In the genomic region with DNA sequence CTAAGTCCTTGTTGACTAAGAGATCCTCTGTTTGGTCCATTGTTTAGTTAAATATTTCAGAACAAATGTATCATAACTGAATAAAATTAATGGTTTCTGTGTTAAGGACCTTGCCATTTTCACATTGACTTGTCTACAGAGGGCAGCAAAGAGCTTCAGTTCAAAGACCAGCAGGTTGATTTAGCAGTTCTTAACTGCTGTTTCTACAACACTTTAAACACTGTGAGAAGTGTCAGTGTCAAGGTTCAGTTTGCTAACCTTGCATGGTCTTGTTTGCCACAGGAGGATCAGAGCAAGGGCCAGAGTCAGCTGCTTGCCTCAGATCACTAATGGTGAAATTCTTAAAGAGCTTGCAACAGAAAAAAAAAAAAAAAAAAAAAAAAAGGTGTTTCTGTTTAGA, we compare ENCODE assay signal across 9 mouse cellular contexts.
DNase-seq lines count a peak whose midpoint lies in the region; ATAC-seq and TF ChIP-seq lines count a peak whose summit lies in the region.
"Had no signal": no experiment of that assay in that cellular context is flagged by ENCODE, and none has a peak within 500 bp of the region (broad histone marks: within the 10 kb centered on the region; RNA-seq: fewer than 3 reads in every experiment).

No protein-coding gene starts in this region.

- TF ChIP-seq CTCF in hindbrain, postnatal 0 days (IDR thresholded peaks at IDR 0.05; ENCODE audit: low read depth): peak; percentile 79

- no peaks in the 10 kb centered on the region for H3K27me3 ChIP-seq in hindbrain, postnatal 0 days (ENCODE audit: insufficient read depth, low read length)
- no peaks in the 10 kb centered on the region for H3K27me3 ChIP-seq in midbrain, embryonic 12.5 days
- H3K27me3 ChIP-seq: heart, embryonic 13.5 days had no signal

- H3K4me2 ChIP-seq in hindbrain, postnatal 0 days (ENCODE audit: low read depth, low read length): no peak overlapping the region
- H3K4me2 ChIP-seq in midbrain, embryonic 12.5 days (replicated peaks): no peak overlapping the region
- H3K4me2 ChIP-seq: heart, embryonic 13.5 days had no signal

- no peaks in the 10 kb centered on the region for H3K36me3 ChIP-seq in hindbrain, postnatal 0 days (ENCODE audit: insufficient read depth, low read length)
- H3K36me3 ChIP-seq in midbrain, embryonic 12.5 days: no peaks in the 10 kb centered on the region
- H3K36me3 ChIP-seq: heart, embryonic 13.5 days had no signal

- peak; percentile 27 to 40 for DNase-seq in cerebellum, adult 18-20 months
- DNase-seq in cerebellum, adult 9-11 months: no peak
- peak; percentile 32 to 42 for DNase-seq in right cerebral cortex, adult 2 months (ENCODE audit: low spot score in 2 of 2)
- DNase-seq in right cerebral cortex, postnatal 4 days: no peak
- peak; percentile 83 for DNase-seq in hindbrain, postnatal 0 days (ENCODE audit: low spot score)
- DNase-seq in gastrocnemius, postnatal 14 days: no peak
- DNase-seq in heart, adult 9 months (ENCODE audit: low spot score in 2 of 2): no peak

- no peak overlapping the region for H3K4me3 ChIP-seq in hindbrain, postnatal 0 days (ENCODE audit: low read length)
- no peak overlapping the region for H3K4me3 ChIP-seq in midbrain, embryonic 12.5 days
- H3K4me3 ChIP-seq: heart, embryonic 13.5 days had no signal

- H3K27ac ChIP-seq in hindbrain, postnatal 0 days: no peak overlapping the region
- no peak overlapping the region for H3K27ac ChIP-seq in midbrain, embryonic 12.5 days (replicated peaks)
- H3K27ac ChIP-seq: heart, embryonic 13.5 days had no signal

- no peaks in the 10 kb centered on the region for H3K4me1 ChIP-seq in hindbrain, postnatal 0 days (ENCODE audit: insufficient read depth, low read length)
- no peaks in the 10 kb centered on the region for H3K4me1 ChIP-seq in midbrain, embryonic 12.5 days
- H3K4me1 ChIP-seq: heart, embryonic 13.5 days had no signal

- H3K9me3 ChIP-seq in hindbrain, postnatal 0 days (ENCODE audit: low read length): no peaks in the 10 kb centered on the region
- no peaks in the 10 kb centered on the region for H3K9me3 ChIP-seq in midbrain, embryonic 12.5 days
- H3K9me3 ChIP-seq: heart, embryonic 13.5 days had no signal

- H3K9ac ChIP-seq in hindbrain, postnatal 0 days (replicated peaks; ENCODE audit: low read length): no peak overlapping the region
- no peak overlapping the region for H3K9ac ChIP-seq in midbrain, embryonic 12.5 days (replicated peaks)
- H3K9ac ChIP-seq: heart, embryonic 13.5 days had no signal

- ATAC-seq in hindbrain, postnatal 0 days: peak; percentile 64
- ATAC-seq in midbrain, embryonic 12.5 days (ENCODE audit: low FRiP score, low read depth): peak; percentile 58

- intact Hi-C loops in gastrocnemius, postnatal 14 days (cut with DNase I; ENCODE audit: low total_unique reads): no loop called here

Comparison
In these comparisons a context has a peak if more than half of its experiments do, and no peak if none do; other contexts are left out.
1. DNase-seq: peak in cerebellum, adult 18-20 months (2 of 2), right cerebral cortex, adult 2 months (2 of 2) and hindbrain, postnatal 0 days (single experiment); none in cerebellum, adult 9-11 months (single experiment), right cerebral cortex, postnatal 4 days (single experiment), gastrocnemius, postnatal 14 days (single experiment) and heart, adult 9 months (0 of 2).